Mouse (Mus musculus) testis, postnatal 10 days (tissue): ENCODE measurements around the gene Mup11.
"Not testable (repeated sequence)": the region's sequence is repeated elsewhere in the genome, so short reads cannot be mapped to it uniquely, and the experiment has no call there.

Experiments used
- DNase-seq: peaks from one replicate; pipeline ENCODE4 v3.0.0; 2021; ENCODE audit warnings: low spot score

Mup11 gene

DNA sequence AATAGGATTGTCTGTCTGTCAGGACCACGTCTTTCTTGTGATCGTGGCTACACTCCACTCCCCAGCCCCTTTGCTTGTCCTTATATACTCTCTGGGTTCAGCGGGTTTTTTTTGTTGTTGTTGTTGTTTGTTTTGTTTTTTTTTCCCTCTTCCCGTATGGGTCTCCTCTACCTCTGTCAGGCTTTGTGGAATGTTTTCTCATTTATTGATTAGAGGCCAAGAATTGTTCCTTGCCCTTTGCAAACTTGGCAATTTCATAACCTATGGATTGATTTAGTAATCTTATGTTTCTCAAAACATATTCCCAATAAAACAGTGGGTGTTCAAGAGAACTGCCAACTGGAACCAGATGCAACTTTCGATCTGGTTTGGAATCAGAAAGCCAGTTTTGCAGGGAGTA lies at the start of gene Mup11:
Gene Mup11 (minus strand): TSS at position 101 of the 400 bp plus-strand sequence.
- DNase-seq = not testable (repeated sequence)
